Mouse (Mus musculus): ENCODE results near the gene Tprgl. TPM values are rescaled to one million over a fixed set of nuclear protein-coding genes. Genes with fewer than 3 reads are reported as not detected.

Tprgl gene
- polyA plus RNA-seq, 1 experiment: 68.9 TPM

DNA sequence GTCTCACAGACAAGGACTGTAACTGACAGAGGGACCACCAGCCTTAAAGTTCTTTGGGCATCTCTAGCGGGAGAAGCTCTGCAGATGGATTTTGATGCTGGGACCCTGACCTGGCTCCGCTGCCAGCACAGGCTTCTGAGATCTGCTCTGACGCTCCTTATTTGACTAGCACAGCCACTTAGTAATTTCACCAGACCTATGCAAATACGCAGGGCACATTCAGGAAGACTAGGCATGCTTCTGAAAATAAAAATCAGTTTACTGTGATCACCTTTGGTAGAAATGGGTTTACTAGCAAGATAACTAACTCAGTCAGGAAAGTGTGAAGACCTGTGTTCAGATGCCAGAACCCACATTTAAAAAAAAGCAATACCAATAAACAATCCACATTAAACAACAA, 28.6 kb downstream of the Tprgl start:
- no peak overlapping the region for H3K9ac ChIP-seq (ENCODE audit: low read depth, poor library complexity, severe bottlenecking)
- H3K27me3 ChIP-seq (ENCODE audit: control insufficient read depth, insufficient read depth, low read length, poor library complexity, severe bottlenecking): no peaks in the 10 kb centered on the region
- TF ChIP-seq POLR2A (IDR thresholded peaks at IDR 0.05; ENCODE audit: insufficient read depth, low read length) (no peak), EP300 (IDR thresholded peaks at IDR 0.05; ENCODE audit: insufficient read depth, low read depth, low read length) (no peak), CTCF (IDR thresholded peaks at IDR 0.05; ENCODE audit: low read depth, low read length) (no peak)
- no peaks in the 10 kb centered on the region for H3K36me3 ChIP-seq (ENCODE audit: control insufficient read depth, insufficient read depth, low read length, poor library complexity, severe bottlenecking)
- H3K4me3 ChIP-seq (ENCODE audit: low read depth, low read length): no peak overlapping the region
- H3K4me1 ChIP-seq (ENCODE audit: control insufficient read depth, insufficient read depth, low read length): no peaks in the 10 kb centered on the region
- no peaks in the 10 kb centered on the region for H3K9me3 ChIP-seq (replicated peaks; ENCODE audit: control insufficient read depth, insufficient read depth, low read length, poor library complexity, severe bottlenecking)
- no peak overlapping the region for H3K27ac ChIP-seq (ENCODE audit: insufficient read depth, low read length)

DNA sequence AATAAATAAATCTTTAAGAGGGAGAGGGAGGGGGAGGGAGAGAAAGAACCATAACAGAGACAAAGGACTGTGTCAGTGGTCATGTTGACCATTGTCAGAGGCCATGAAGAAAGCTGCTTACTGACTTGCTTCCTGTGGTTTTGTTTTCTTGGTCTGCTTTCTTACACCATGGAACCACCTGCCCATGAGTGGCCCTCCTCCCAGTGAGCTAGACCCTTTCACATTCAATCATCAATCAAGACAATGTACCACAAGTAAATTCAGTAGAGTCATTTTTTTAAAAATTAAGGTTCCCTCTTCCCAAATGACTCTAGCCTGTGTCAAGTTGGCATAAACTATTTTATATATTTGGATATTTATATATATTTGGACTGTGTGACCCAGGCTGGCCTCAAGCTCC, 30.5 kb downstream of the Tprgl start:
- no peaks in the 10 kb centered on the region for H3K4me1 ChIP-seq (ENCODE audit: control insufficient read depth, insufficient read depth, low read length)
- H3K27ac ChIP-seq (ENCODE audit: insufficient read depth, low read length): no peak overlapping the region
- H3K9ac ChIP-seq (ENCODE audit: low read depth, poor library complexity, severe bottlenecking): no peak overlapping the region
- H3K9me3 ChIP-seq (replicated peaks; ENCODE audit: control insufficient read depth, insufficient read depth, low read length, poor library complexity, severe bottlenecking): no peaks in the 10 kb centered on the region
- TF ChIP-seq EP300 (IDR thresholded peaks at IDR 0.05; ENCODE audit: insufficient read depth, low read depth, low read length) (no peak), CTCF (IDR thresholded peaks at IDR 0.05; ENCODE audit: low read depth, low read length) (no peak), POLR2A (IDR thresholded peaks at IDR 0.05; ENCODE audit: insufficient read depth, low read length) (no peak)
- no peak overlapping the region for H3K4me3 ChIP-seq (ENCODE audit: low read depth, low read length)
- H3K36me3 ChIP-seq (ENCODE audit: control insufficient read depth, insufficient read depth, low read length, poor library complexity, severe bottlenecking): no peaks in the 10 kb centered on the region
- H3K27me3 ChIP-seq (ENCODE audit: control insufficient read depth, insufficient read depth, low read length, poor library complexity, severe bottlenecking): no peaks in the 10 kb centered on the region

- no peaks in the 10 kb centered on the region for H3K9me3 ChIP-seq (replicated peaks; ENCODE audit: control insufficient read depth, insufficient read depth, low read length, poor library complexity, severe bottlenecking)
- no peaks in the 10 kb centered on the region for H3K4me1 ChIP-seq (ENCODE audit: control insufficient read depth, insufficient read depth, low read length)
- H3K36me3 ChIP-seq (ENCODE audit: control insufficient read depth, insufficient read depth, low read length, poor library complexity, severe bottlenecking): no peaks in the 10 kb centered on the region
- no peak for TF ChIP-seq POLR2A (IDR thresholded peaks at IDR 0.05; ENCODE audit: insufficient read depth, low read length)
- no peak for TF ChIP-seq EP300 (IDR thresholded peaks at IDR 0.05; ENCODE audit: insufficient read depth, low read depth, low read length)
- no peak overlapping the region for H3K27ac ChIP-seq (ENCODE audit: insufficient read depth, low read length)
- no peaks in the 10 kb centered on the region for H3K27me3 ChIP-seq (ENCODE audit: control insufficient read depth, insufficient read depth, low read length, poor library complexity, severe bottlenecking)
- H3K9ac ChIP-seq (ENCODE audit: low read depth, poor library complexity, severe bottlenecking): no peak overlapping the region
- H3K4me3 ChIP-seq (ENCODE audit: low read depth, low read length): no peak overlapping the region
Measured at GRCm38 (mm10) chr4:154127273-154127672, 33.2 kb downstream of the Tprgl start.

- H3K27me3 ChIP-seq (ENCODE audit: control insufficient read depth, insufficient read depth, low read length, poor library complexity, severe bottlenecking): no peaks in the 10 kb centered on the region
Measured at GRCm38 (mm10) chr4:154125202-154125601, 35.3 kb downstream of the Tprgl start.

DNA sequence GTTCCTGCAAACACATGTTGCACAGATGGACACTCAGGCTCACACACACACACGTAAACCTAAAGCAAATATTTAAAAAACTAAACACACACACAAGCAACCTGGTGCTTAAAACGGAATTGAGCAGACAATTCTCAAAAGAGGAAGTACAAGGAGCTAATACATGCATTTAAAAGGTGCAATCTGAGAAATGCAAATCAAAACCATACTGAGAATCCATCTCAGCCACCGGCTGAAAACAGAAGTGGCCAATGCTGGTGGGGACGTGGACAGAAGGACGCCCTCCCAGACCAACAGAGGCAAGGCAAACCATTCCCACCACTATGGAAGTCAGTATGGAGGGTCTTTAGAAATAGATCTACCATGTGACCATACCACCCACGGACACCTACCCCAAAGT, 36.9 kb downstream of the Tprgl start:
- no peaks in the 10 kb centered on the region for H3K4me1 ChIP-seq (ENCODE audit: control insufficient read depth, insufficient read depth, low read length)
- no peak overlapping the region for H3K9ac ChIP-seq (ENCODE audit: low read depth, poor library complexity, severe bottlenecking)
- no peak for TF ChIP-seq EP300 (IDR thresholded peaks at IDR 0.05; ENCODE audit: insufficient read depth, low read depth, low read length)
- no peak for TF ChIP-seq POLR2A (IDR thresholded peaks at IDR 0.05; ENCODE audit: insufficient read depth, low read length)
- TF ChIP-seq CTCF (IDR thresholded peaks at IDR 0.05; ENCODE audit: low read depth, low read length): no peak
- no peaks in the 10 kb centered on the region for H3K9me3 ChIP-seq (replicated peaks; ENCODE audit: control insufficient read depth, insufficient read depth, low read length, poor library complexity, severe bottlenecking)
- H3K4me3 ChIP-seq (ENCODE audit: low read depth, low read length): no peak overlapping the region
- H3K27me3 ChIP-seq (ENCODE audit: control insufficient read depth, insufficient read depth, low read length, poor library complexity, severe bottlenecking): no peaks in the 10 kb centered on the region
- H3K27ac ChIP-seq (ENCODE audit: insufficient read depth, low read length): no peak overlapping the region
- no peaks in the 10 kb centered on the region for H3K36me3 ChIP-seq (ENCODE audit: control insufficient read depth, insufficient read depth, low read length, poor library complexity, severe bottlenecking)

More at GRCm38 (mm10) chr4:154125202-154125601, 35.3 kb downstream of the Tprgl start:
- Histone ChIP-seq H3K4me1 (ENCODE audit: control insufficient read depth, insufficient read depth, low read length) (no peaks in the 10 kb centered on the region), H3K27ac (ENCODE audit: insufficient read depth, low read length) (no peak overlapping the region), H3K9ac (ENCODE audit: low read depth, poor library complexity, severe bottlenecking) (no peak overlapping the region), H3K9me3 (replicated peaks; ENCODE audit: control insufficient read depth, insufficient read depth, low read length, poor library complexity, severe bottlenecking) (no peaks in the 10 kb centered on the region), H3K36me3 (ENCODE audit: control insufficient read depth, insufficient read depth, low read length, poor library complexity, severe bottlenecking) (no peaks in the 10 kb centered on the region), H3K4me3 (ENCODE audit: low read depth, low read length) (no peak overlapping the region)
- TF ChIP-seq EP300 (IDR thresholded peaks at IDR 0.05; ENCODE audit: insufficient read depth, low read depth, low read length): no peak
- no peak for TF ChIP-seq CTCF (IDR thresholded peaks at IDR 0.05; ENCODE audit: low read depth, low read length)
- no peak for TF ChIP-seq POLR2A (IDR thresholded peaks at IDR 0.05; ENCODE audit: insufficient read depth, low read length)

GRCm38 (mm10) chr4:154122374-154122773, 38.1 kb downstream of the Tprgl start:
- no peak for TF ChIP-seq CTCF (IDR thresholded peaks at IDR 0.05; ENCODE audit: low read depth, low read length)
- TF ChIP-seq EP300 (IDR thresholded peaks at IDR 0.05; ENCODE audit: insufficient read depth, low read depth, low read length): no peak
- TF ChIP-seq POLR2A (IDR thresholded peaks at IDR 0.05; ENCODE audit: insufficient read depth, low read length): no peak
- Histone ChIP-seq H3K4me1 (ENCODE audit: control insufficient read depth, insufficient read depth, low read length) (no peaks in the 10 kb centered on the region), H3K36me3 (ENCODE audit: control insufficient read depth, insufficient read depth, low read length, poor library complexity, severe bottlenecking) (no peaks in the 10 kb centered on the region), H3K27me3 (ENCODE audit: control insufficient read depth, insufficient read depth, low read length, poor library complexity, severe bottlenecking) (no peaks in the 10 kb centered on the region), H3K9me3 (replicated peaks; ENCODE audit: control insufficient read depth, insufficient read depth, low read length, poor library complexity, severe bottlenecking) (no peaks in the 10 kb centered on the region), H3K4me3 (ENCODE audit: low read depth, low read length) (no peak overlapping the region), H3K9ac (ENCODE audit: low read depth, poor library complexity, severe bottlenecking) (no peak overlapping the region), H3K27ac (ENCODE audit: insufficient read depth, low read length) (no peak overlapping the region)
